Mouse (Mus musculus) layer of hippocampus, postnatal 10 days (tissue): Measurements from ENCODE around the gene Fam209. TPM values are rescaled to one million over a fixed set of nuclear protein-coding genes. Genes with fewer than 3 reads are reported as not detected.

Experiments
- DNase-seq, 2 experiments: peaks; one replicate each; pipeline ENCODE4 v3.0.0; 2021; ENCODE audit warnings: low spot score in 2 of 2
- total RNA-seq, 2 experiments: library from RNA; stranded (reverse); gene quantifications; 2 replicates each; pipeline ENCODE4 v1.2.3; 2021

Fam209 gene
- total RNA-seq, 2 experiments from 2014 or later, result not detected

GRCm38 (mm10) chr2:172477350-172477749 lies 5.0 kb downstream of the Fam209 start:
- DNase-seq, result no peak

- peak; percentile 60 to 70 for DNase-seq
Measured at GRCm38 (mm10) chr2:172477860-172478259, 5.5 kb downstream of the Fam209 start.

- no peak for DNase-seq
Measured at GRCm38 (mm10) chr2:172480296-172480695, 8.0 kb downstream of the Fam209 start.

- no peak for DNase-seq
Measured at GRCm38 (mm10) chr2:172481654-172482385, 9.5 kb downstream of the Fam209 start.

- peak; percentile 54 to 58 for DNase-seq
Measured at GRCm38 (mm10) chr2:172483766-172484413, 11.6 kb downstream of the Fam209 start.

- no peak for DNase-seq
Measured at GRCm38 (mm10) chr2:172484696-172485370, 12.5 kb downstream of the Fam209 start.

GRCm38 (mm10) chr2:172496736-172497345 lies 24.5 kb downstream of the Fam209 start:
- DNase-seq, result no peak

- no peak for DNase-seq
Measured at GRCm38 (mm10) chr2:172498823-172499222, 26.5 kb downstream of the Fam209 start.

GRCm38 (mm10) chr2:172500752-172501316 lies 28.5 kb downstream of the Fam209 start:
- no peak for DNase-seq

- peak in 1 of 2 experiments; percentile 27 for DNase-seq
Measured at GRCm38 (mm10) chr2:172501341-172501740, 29.0 kb downstream of the Fam209 start.

- no peak for DNase-seq
Measured at GRCm38 (mm10) chr2:172502168-172502567, 29.8 kb downstream of the Fam209 start.

- no peak for DNase-seq
Measured at GRCm38 (mm10) chr2:172506121-172506520, 33.8 kb downstream of the Fam209 start.

GRCm38 (mm10) chr2:172510056-172510712 lies 37.9 kb downstream of the Fam209 start:
- DNase-seq, result no peak

GRCm38 (mm10) chr2:172510899-172511298 lies 38.6 kb downstream of the Fam209 start:
- DNase-seq, result no peak

- no peak for DNase-seq
Measured at GRCm38 (mm10) chr2:172516407-172516992, 44.2 kb downstream of the Fam209 start.

GRCm38 (mm10) chr2:172520616-172521371 lies 48.5 kb downstream of the Fam209 start:
- no peak for DNase-seq

- DNase-seq, result no peak
Measured at GRCm38 (mm10) chr2:172522528-172522927, 50.2 kb downstream of the Fam209 start.
